Comparison of ENCODE assay signal across 10 mouse cellular contexts in genomic region chr1:23959415-23959732, GRCm38 (mm10). TPM values are rescaled to one million over a fixed set of nuclear protein-coding genes. Genes with fewer than 3 reads are reported as not detected.
DNase-seq lines count a peak whose midpoint lies in the region; ATAC-seq and TF ChIP-seq lines count a peak whose summit lies in the region.
"Had no signal": no experiment of that assay in that cellular context is flagged by ENCODE, and none has a peak within 500 bp of the region (broad histone marks: within the 10 kb centered on the region; RNA-seq: fewer than 3 reads in every experiment).

No protein-coding gene starts in this region.

- WGBS in kidney, embryonic 15.5 days, result 27% methylated on average over 6 of the region's 6 CpGs
- 33% methylated on average over 6 of the region's 6 CpGs for WGBS in kidney, adult 2 months
- 12% methylated on average over 6 of the region's 6 CpGs for WGBS in limb, embryonic 13.5 days

- H3K9me3 ChIP-seq in kidney, embryonic 15.5 days (replicated peaks), result no peaks in the 10 kb centered on the region
- H3K9me3 ChIP-seq in erythroblast, embryonic 14.5 days (ENCODE audit: control insufficient read depth, low read length), result no peaks in the 10 kb centered on the region
- no peaks in the 10 kb centered on the region for H3K9me3 ChIP-seq in limb, embryonic 13.5 days

- ATAC-seq in kidney, embryonic 15.5 days (replicated peaks; ENCODE audit: low FRiP score), result 0 out of 2 replicates have a peak, but pooled peaks have one; percentile 52
- ATAC-seq in limb, embryonic 13.5 days (ENCODE audit: low FRiP score, low read depth), result no peak

- H3K27me3 ChIP-seq in kidney, embryonic 15.5 days, result no peaks in the 10 kb centered on the region
- no peaks in the 10 kb centered on the region for H3K27me3 ChIP-seq in kidney, adult 2 months (replicated peaks; ENCODE audit: control insufficient read depth, insufficient read depth, low read length)
- peaks cover 7% of the 10 kb centered on the region for H3K27me3 ChIP-seq in erythroblast, embryonic 14.5 days (ENCODE audit: control insufficient read depth)
- H3K27me3 ChIP-seq in limb, embryonic 13.5 days, result no peaks in the 10 kb centered on the region

- H3K4me3 ChIP-seq in kidney, embryonic 15.5 days (replicated peaks), result peak overlapping the region; percentile 33
- H3K4me3 ChIP-seq in kidney, adult 2 months (ENCODE audit: insufficient read depth, low read depth, low read length), result no peak overlapping the region
- peak overlapping the region; percentile 33 for H3K4me3 ChIP-seq in erythroblast, embryonic 14.5 days (replicated peaks)
- H3K4me3 ChIP-seq in limb, embryonic 13.5 days, result peak overlapping the region; percentile 33
- H3K4me3 ChIP-seq in layer of hippocampus, adult 2 months, result no peak overlapping the region

- H3K4me1 ChIP-seq in kidney, embryonic 15.5 days, result peaks cover 8% of the 10 kb centered on the region; the same call in 1 of the 2 replicates
- peaks cover 5% of the 10 kb centered on the region for H3K4me1 ChIP-seq in kidney, adult 2 months (ENCODE audit: control insufficient read depth, insufficient read depth, low read length)
- H3K4me1 ChIP-seq in erythroblast, embryonic 14.5 days (ENCODE audit: control insufficient read depth), result peaks cover 21% of the 10 kb centered on the region
- H3K4me1 ChIP-seq in limb, embryonic 13.5 days, result peaks cover 9% of the 10 kb centered on the region

- TF ChIP-seq POLR2A in kidney, adult 2 months (IDR thresholded peaks at IDR 0.05; ENCODE audit: low read depth, low read length), result no peak

- no peak overlapping the region for H3K9ac ChIP-seq in kidney, embryonic 15.5 days
- H3K9ac ChIP-seq in limb, embryonic 13.5 days, result 0 out of 2 replicates have a peak overlapping the region, but pooled peaks have one; percentile 19

- H3K27ac ChIP-seq in kidney, embryonic 15.5 days, result no peak overlapping the region
- no peak overlapping the region for H3K27ac ChIP-seq in kidney, adult 2 months (ENCODE audit: insufficient read depth, low read depth, low read length)
- no peak overlapping the region for H3K27ac ChIP-seq in limb, embryonic 13.5 days
- no peak overlapping the region for H3K27ac ChIP-seq in layer of hippocampus, adult 2 months
- H3K27ac ChIP-seq: macrophage had no signal

- H3K4me2 ChIP-seq in kidney, embryonic 15.5 days, result peak overlapping the region; percentile 52
- peak overlapping the region; percentile 56 for H3K4me2 ChIP-seq in limb, embryonic 13.5 days (replicated peaks)

- no peak for DNase-seq in kidney, adult 2 months
- DNase-seq in retina, embryonic 14.5 days (ENCODE audit: low spot score), result peak; percentile 38
- DNase-seq in layer of hippocampus, adult 2 months (ENCODE audit: low spot score in 2 of 2), result no peak
- DNase-seq in cerebellum, adult 18-20 months, result no peak
- no peak for DNase-seq in frontal cortex, postnatal 25 days (ENCODE audit: low spot score in 2 of 2)
- DNase-seq: thymus, postnatal 25 days had no signal

- H3K36me3 ChIP-seq in kidney, embryonic 15.5 days, result no peaks in the 10 kb centered on the region
- no peaks in the 10 kb centered on the region for H3K36me3 ChIP-seq in kidney, adult 2 months (ENCODE audit: control insufficient read depth, insufficient read depth, low read length)
- no peaks in the 10 kb centered on the region for H3K36me3 ChIP-seq in erythroblast, embryonic 14.5 days (ENCODE audit: control insufficient read depth)
- H3K36me3 ChIP-seq in limb, embryonic 13.5 days, result no peaks in the 10 kb centered on the region

- no peak for TF ChIP-seq CTCF in kidney, adult 2 months (conservative IDR thresholded peaks at IDR 0.05; ENCODE audit: insufficient read depth, insufficient read length, low read depth, low read length)
- no peak for TF ChIP-seq CTCF in layer of hippocampus, adult 2 months (conservative IDR thresholded peaks at IDR 0.05)

RNA-seq across cellular contexts. Expression of gene Smap1, which starts 37.3 kb away (rescaled TPM):
- 39.7 and 41.7 TPM in 2 replicates for polyA plus RNA-seq in kidney, embryonic 15.5 days (2015; fragmentation: Nextera tagmentation; extraction: Ambion mirVana)
- polyA plus RNA-seq in kidney, adult 2 months (2012; rRNA removed), result 43.8 and 57.8 TPM in 2 replicates
- polyA plus RNA-seq in erythroblast, embryonic 14.5 days (2012), result 4.5 and 4.8 TPM in 2 replicates
- polyA plus RNA-seq in limb, embryonic 13.5 days (2015; fragmentation: Nextera tagmentation; extraction: Ambion mirVana), result 45.1 and 51.1 TPM in 2 replicates
- 100 to 1,000 TPM; 132 TPM for total RNA-seq in layer of hippocampus, adult 2 months (2021)

RNA-seq across cellular contexts. Expression of gene Sdhaf4, which starts 46.1 kb away (rescaled TPM):
- polyA plus RNA-seq in kidney, embryonic 15.5 days (2015; fragmentation: Nextera tagmentation; extraction: Ambion mirVana), result 66.0 and 77.7 TPM in 2 replicates
- 16.9 and 26.4 TPM in 2 replicates for polyA plus RNA-seq in kidney, adult 2 months (2012; rRNA removed)
- not detected in 2 replicates for polyA plus RNA-seq in erythroblast, embryonic 14.5 days (2012)
- polyA plus RNA-seq in limb, embryonic 13.5 days (2015; fragmentation: Nextera tagmentation; extraction: Ambion mirVana), result 79.0 and 86.3 TPM in 2 replicates
- total RNA-seq in layer of hippocampus, adult 2 months (2021), result 10 to 100 TPM; 47.7 to 53.3 TPM

Comparison
In these comparisons a context has a peak if more than half of its experiments do, and no peak if none do; other contexts are left out.
1. H3K4me3 ChIP-seq: peak in kidney, embryonic 15.5 days (single experiment), erythroblast, embryonic 14.5 days (single experiment) and limb, embryonic 13.5 days (single experiment); none in kidney, adult 2 months (single experiment) and layer of hippocampus, adult 2 months (single experiment).
2. RNA of gene Sdhaf4, which starts 46.1 kb away (polyA plus RNA-seq): 79.0 to 86.3 TPM in limb, embryonic 13.5 days, 66.0 to 77.7 TPM in kidney, embryonic 15.5 days and 16.9 to 26.4 TPM in kidney, adult 2 months; not detected in erythroblast, embryonic 14.5 days; every median in the first group is over 10 times any median in the second.